Mouse (Mus musculus): ENCODE results near the gene Defb3. TPM values are rescaled to one million over a fixed set of nuclear protein-coding genes. Genes with fewer than 3 reads are reported as not detected.
"Not testable (repeated sequence)": the region's sequence is repeated elsewhere in the genome, so short reads cannot be mapped to it uniquely, and the experiment has no call there.

Gene Defb3
- total RNA-seq (2022), result not detected

- not testable (repeated sequence) for DNase-seq (ENCODE audit: low spot score in 2 of 2)
Measured at GRCm38 (mm10) chr8:19293060-19293459, at the start of gene Defb3. Gene Defb3, plus strand, starts transcription at chr8:19293360.

DNA sequence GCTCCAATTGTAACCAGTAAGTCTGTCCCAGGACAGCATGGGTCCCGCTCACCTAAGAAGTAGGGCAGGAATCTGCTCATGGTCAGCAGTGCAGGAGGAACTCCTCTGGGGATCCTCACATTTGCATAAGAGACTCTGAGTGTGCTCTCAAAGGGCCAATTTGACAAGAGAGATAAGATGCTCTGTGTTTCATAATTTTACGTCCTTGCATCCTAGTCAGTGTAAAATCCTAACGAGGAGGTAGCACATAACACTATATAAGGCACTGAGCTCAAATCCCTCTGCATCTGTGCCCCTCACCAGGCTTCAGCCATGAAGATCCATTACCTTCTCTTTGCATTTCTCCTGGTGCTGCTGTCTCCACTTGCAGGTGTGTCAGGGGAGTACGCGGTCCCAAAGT is 45.9 kb upstream of the Defb3 start, which contains the start of gene Defb5:
TSS of gene Defb5 (plus strand) at position 301 of the 400 bp plus-strand sequence.
- no peak for DNase-seq (ENCODE audit: low spot score in 2 of 2)

DNA sequence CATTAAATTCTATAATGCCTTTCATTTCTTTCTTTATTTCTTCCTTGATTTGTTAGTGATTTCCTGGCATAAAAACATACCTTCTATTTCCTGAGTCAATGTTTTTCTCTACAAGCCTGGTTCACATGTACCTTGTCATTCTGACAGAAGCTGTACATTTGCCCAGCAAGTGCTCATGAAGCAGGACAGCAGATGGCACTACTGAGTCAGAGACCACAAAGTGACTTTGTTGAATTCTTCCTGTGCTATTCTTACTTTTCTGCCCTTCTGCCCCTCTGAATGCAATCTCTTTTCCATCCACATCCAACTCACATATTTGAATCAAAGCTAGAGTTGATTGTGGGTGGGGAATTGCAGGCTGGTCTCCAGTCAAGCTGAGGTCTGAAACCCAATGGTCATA is 35.0 kb upstream of the Defb3 start:
- DNase-seq (ENCODE audit: low spot score in 2 of 2), result no peak

DNA sequence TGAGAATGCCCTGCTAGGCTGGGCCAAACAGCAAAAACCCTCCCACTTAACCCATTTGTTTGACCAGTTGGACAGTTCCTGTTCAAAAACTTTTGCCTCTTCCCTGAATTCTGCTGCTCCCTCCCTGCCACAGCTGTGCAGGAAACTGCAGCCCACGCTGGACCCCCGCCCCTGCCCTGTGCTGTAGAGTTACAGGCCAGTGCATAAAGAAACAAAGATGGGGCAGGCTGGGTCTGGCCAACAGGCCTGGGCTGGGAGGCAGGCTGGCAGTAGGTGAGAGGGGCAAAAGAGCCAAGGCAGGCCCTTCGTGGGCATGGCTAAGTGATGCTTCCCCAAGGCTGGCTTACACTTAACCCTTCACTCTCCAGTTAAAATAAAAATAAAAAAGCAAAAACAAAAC is 33.5 kb upstream of the Defb3 start:
- DNase-seq (ENCODE audit: low spot score in 2 of 2), result no peak

- not testable (repeated sequence) for DNase-seq (ENCODE audit: low spot score in 2 of 2)
Measured at GRCm38 (mm10) chr8:19298361-19298760, 5.2 kb downstream of the Defb3 start.

GRCm38 (mm10) chr8:19331836-19332235 is 38.7 kb downstream of the Defb3 start:
- DNase-seq (ENCODE audit: low spot score in 2 of 2), result no peak

Other genes starting within 250 kb of the Defb3 start
- gene Defb39, start 228.6 kb upstream of the Defb3 start, total RNA-seq (2022), result not detected
- gene Defb12, start 178.5 kb upstream of the Defb3 start, total RNA-seq (2022), result not detected
- gene Defb34, start 169.6 kb upstream of the Defb3 start, total RNA-seq (2022), result not detected
- not detected for gene Gm45826, start 152.6 kb upstream of the Defb3 start, total RNA-seq (2022)
- not detected for gene Defb14, start 99.0 kb upstream of the Defb3 start, total RNA-seq (2022)
- gene Defb4, start 94.7 kb upstream of the Defb3 start, total RNA-seq (2022), result not detected
- not detected for gene Defb6, start 67.9 kb upstream of the Defb3 start, total RNA-seq (2022)
- gene Defb46, start 53.4 kb upstream of the Defb3 start, total RNA-seq (2022), result not detected
- gene Defb5, start 45.8 kb upstream of the Defb3 start, total RNA-seq (2022), result not detected
- gene Defb8, start 154.2 kb downstream of the Defb3 start, total RNA-seq (2022), result not detected
- gene Defb7, start 201.7 kb downstream of the Defb3 start, total RNA-seq (2022), result not detected

All from left cerebral cortex, adult 8-10 months (tissue).